Mouse (Mus musculus) adipocyte (in vitro differentiated cells): ENCODE data around the gene Atg4b.
"Not testable (repeated sequence)": the region's sequence is repeated elsewhere in the genome, so short reads cannot be mapped to it uniquely, and the experiment has no call there.

Source experiments
- DNase-seq: peaks from one replicate; pipeline ENCODE4 v3.0.0-alpha.2; 2016; ENCODE audit warnings: low spot score

Atg4b gene

GRCm38 (mm10) chr1:93755618-93756017 lies 4.3 kb downstream of the Atg4b start:
- DNase-seq = no peak

GRCm38 (mm10) chr1:93756154-93756553 lies 4.9 kb downstream of the Atg4b start:
- no peak for DNase-seq

- no peak for DNase-seq
These were observed 8.8 kb downstream of the Atg4b start for GRCm38 (mm10) chr1:93760076-93760475.

GRCm38 (mm10) chr1:93763531-93763930 lies 12.2 kb downstream of the Atg4b start:
- DNase-seq = not testable (repeated sequence)

GRCm38 (mm10) chr1:93764871-93765591 lies 13.7 kb downstream of the Atg4b start:
- no peak for DNase-seq

- no peak for DNase-seq
These were observed 16.3 kb downstream of the Atg4b start for GRCm38 (mm10) chr1:93767600-93767999.

GRCm38 (mm10) chr1:93769901-93770300 lies 18.6 kb downstream of the Atg4b start:
- no peak for DNase-seq

- DNase-seq = no peak
These were observed 25.4 kb downstream of the Atg4b start for GRCm38 (mm10) chr1:93776686-93777085.

- DNase-seq = no peak
These were observed 35.6 kb downstream of the Atg4b start for GRCm38 (mm10) chr1:93786912-93787311.

- no peak for DNase-seq
These were observed 43.2 kb downstream of the Atg4b start for GRCm38 (mm10) chr1:93794526-93794925.

GRCm38 (mm10) chr1:93795886-93796285 lies 44.6 kb downstream of the Atg4b start:
- DNase-seq = no peak

DNA sequence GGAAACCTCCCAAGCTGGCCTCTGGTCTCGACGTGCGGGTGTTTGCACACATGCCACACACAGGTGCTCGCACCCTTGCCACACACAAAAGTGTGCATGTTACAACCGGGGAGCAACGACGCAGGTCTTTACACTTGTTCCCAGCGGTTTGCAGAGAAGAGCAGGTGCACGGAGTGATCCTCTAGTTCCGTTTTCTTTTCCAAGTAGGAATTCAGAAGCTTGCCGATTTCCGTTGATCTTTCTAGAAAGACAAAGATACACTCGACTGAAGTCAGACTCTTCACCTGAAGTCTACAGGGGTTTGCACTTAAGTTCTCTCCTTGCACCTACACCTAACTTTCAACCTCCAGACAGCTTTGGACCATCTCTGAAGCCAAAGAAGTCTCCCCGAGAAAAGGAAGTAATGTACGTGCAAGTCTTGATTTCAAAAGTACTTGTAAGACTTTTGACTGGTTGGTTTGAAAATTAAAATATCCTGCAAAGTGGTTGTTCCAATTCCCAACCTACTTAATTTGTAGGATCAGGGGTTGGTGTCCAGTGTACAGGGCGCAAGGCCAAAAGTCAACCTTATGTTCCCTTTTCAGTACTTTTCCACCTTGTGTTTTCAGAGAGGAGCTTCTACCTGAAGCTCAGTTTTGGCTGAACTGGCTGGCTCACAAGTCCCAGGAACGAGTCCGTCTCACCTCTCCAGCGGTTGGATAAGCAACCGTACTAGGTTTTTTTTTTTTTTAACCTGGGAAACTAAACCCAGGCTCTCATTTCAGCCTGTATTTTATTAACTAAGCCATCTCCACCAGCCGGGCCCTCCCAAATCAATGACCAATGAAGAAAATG lies 49.6 kb downstream of the Atg4b start:
- no peak for DNase-seq

- DNase-seq = peak; percentile 97
These were observed 50.5 kb downstream of the Atg4b start, which contains the start of gene Dtymk for GRCm38 (mm10) chr1:93801741-93802238. Gene Dtymk (minus strand): TSS chr1:93801934.

- peak; percentile 24 for DNase-seq
These were observed 51.5 kb downstream of the Atg4b start for GRCm38 (mm10) chr1:93802771-93803170.

- DNase-seq = peak; percentile 97
These were observed 52.5 kb downstream of the Atg4b start, which contains the start of gene Ing5 for GRCm38 (mm10) chr1:93803556-93804507. Gene Ing5 (plus strand): TSS chr1:93803965.

- no peak for DNase-seq
These were observed 53.5 kb downstream of the Atg4b start for GRCm38 (mm10) chr1:93804818-93805217.

GRCm38 (mm10) chr1:93805221-93805951 lies 54.1 kb downstream of the Atg4b start:
- DNase-seq = peak; percentile 26

- no peak for DNase-seq
These were observed 57.6 kb downstream of the Atg4b start for GRCm38 (mm10) chr1:93808871-93809270.

DNA sequence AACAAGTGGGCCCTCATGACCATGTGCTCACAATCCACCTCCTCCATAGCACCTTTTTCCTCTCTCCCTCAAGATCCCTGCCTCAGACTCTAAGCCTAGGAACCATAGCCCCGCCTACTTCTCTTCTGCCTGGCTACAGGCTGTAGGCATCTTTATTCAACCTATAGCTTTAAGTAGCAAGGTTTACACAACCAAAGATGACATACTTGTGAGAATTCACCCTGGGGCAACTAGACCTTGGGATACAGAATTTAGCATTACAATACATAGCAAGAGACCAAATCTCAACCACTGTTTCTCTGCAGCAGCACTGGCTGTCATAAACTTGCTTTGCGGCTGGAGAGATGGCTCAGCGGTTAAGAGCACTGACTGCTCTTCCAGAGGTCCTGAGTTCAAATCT lies 58.7 kb downstream of the Atg4b start:
- no peak for DNase-seq

DNA sequence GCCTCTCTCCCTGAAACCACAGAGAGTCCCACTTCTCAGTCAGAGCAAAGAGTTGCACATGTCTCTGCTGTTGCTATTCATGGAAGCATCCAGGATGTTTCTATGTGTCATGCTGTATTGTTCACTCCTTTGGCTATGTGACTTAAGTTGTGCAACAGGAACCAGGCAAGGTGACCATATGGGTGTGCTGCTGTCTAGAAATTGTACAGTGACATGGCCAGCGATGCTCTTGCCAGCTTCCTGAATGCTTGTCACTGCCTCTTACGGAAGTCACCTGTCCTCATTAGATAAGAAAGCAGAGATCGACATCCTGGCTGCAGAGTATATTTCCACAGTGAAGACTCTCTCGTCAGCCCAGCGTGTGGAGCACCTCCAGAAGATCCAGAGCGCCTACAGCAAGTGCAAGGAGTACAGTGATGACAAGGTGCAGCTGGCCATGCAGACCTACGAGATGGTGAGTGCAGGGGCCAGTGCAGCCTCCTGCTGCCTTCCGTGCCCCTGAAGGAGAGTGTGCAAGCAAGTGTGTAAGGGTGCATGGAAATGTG lies 60.3 kb downstream of the Atg4b start:
- no peak for DNase-seq
